Mouse (Mus musculus) ES-E14 (cell line): ENCODE data around the gene Tgfbr2. TPM values are rescaled to one million over a fixed set of nuclear protein-coding genes. Genes with fewer than 3 reads are reported as not detected.

Experiments
- DNase-seq: peaks from one replicate; pipeline ENCODE4 v3.0.0-alpha.2; 2013; ENCODE audit warnings: low read depth, low spot score
- H3K27ac ChIP-seq: 2 replicates; pipeline ENCODE4 v1.5.1; 2012; ENCODE audit warnings: low read depth, mild to moderate bottlenecking, low read length, moderate library complexity, mixed read lengths; ENCODE audit not compliant: poor library complexity, insufficient read depth, severe bottlenecking
- H3K36me3 ChIP-seq: 2 replicates; pipeline ENCODE4 v1.6.1; 2012; ENCODE audit warnings: mild to moderate bottlenecking, low read length, moderate library complexity, mixed read lengths; ENCODE audit not compliant: control insufficient read depth, poor library complexity, insufficient read depth, severe bottlenecking
- H3K4me1 ChIP-seq, 2 experiments: fragments of 150-350 bp in 1 of 2; sonication (generic) in 1 of 2; 2 replicates each; pipeline ENCODE4 v1.6.1; 2012; ENCODE audit warnings: low read length in 2 of 2, mild to moderate bottlenecking in 1 of 2, mixed read lengths in 1 of 2; ENCODE audit not compliant: control insufficient read depth in 2 of 2, insufficient read depth in 2 of 2, poor library complexity in 1 of 2
- H3K4me3 ChIP-seq, 2 experiments: fragments of 150-350 bp in 1 of 2; sonication (generic) in 1 of 2; 2 replicates each; pipeline ENCODE4 v1.5.1; 2012; ENCODE audit warnings: low read length in 2 of 2, low read depth in 1 of 2, mild to moderate bottlenecking in 1 of 2, mixed read lengths in 1 of 2; ENCODE audit not compliant: insufficient read depth in 1 of 2, poor library complexity in 1 of 2, severe bottlenecking in 1 of 2
- H3K9ac ChIP-seq: 2 replicates; pipeline ENCODE4 v1.6.1; 2012; ENCODE audit warnings: low read depth, mild to moderate bottlenecking, low read length, mixed read lengths; ENCODE audit not compliant: poor library complexity, insufficient read depth, severe bottlenecking
- H3K9me3 ChIP-seq: fragments of 150-350 bp; sonication (generic); 2 replicates; pipeline ENCODE4 v1.6.1; 2012; ENCODE audit warnings: low read depth, mild to moderate bottlenecking, low read length; ENCODE audit not compliant: control insufficient read depth, insufficient read depth
- CHD2 ChIP-seq: IDR thresholded peaks from 2 replicates; pipeline ENCODE4 v1.6.1; 2014; ENCODE audit warnings: mild to moderate bottlenecking, low read depth, low read length, inconsistent platforms
- HCFC1 ChIP-seq: IDR thresholded peaks from 2 replicates; pipeline ENCODE4 v1.6.1; 2012; ENCODE audit warnings: low read length, inconsistent platforms, borderline replicate concordance; ENCODE audit not compliant: insufficient read depth
- MAFK ChIP-seq: IDR thresholded peaks from 2 replicates; pipeline ENCODE4 v1.6.1; 2014; ENCODE audit warnings: mild to moderate bottlenecking, low read depth, low read length, inconsistent platforms; ENCODE audit not compliant: insufficient read depth
- ZC3H11A ChIP-seq: IDR thresholded peaks from 2 replicates; pipeline ENCODE4 v1.6.1; 2012; ENCODE audit warnings: low read depth, mild to moderate bottlenecking, inconsistent platforms, low read length, borderline replicate concordance
- ZNF384 ChIP-seq: IDR thresholded peaks from 2 replicates; pipeline ENCODE4 v1.6.1; 2012; ENCODE audit warnings: low read depth, low read length, inconsistent platforms
- in situ Hi-C, 2 experiments: fragments of 600-800 bp; cut with MboI; formaldehyde crosslinking; loops; one replicate each; pipeline ENCODE4 v1.15.1; 2025; ENCODE audit warnings: low sequenced_read_pairs in 2 of 2, inconsistent platforms in 1 of 2; ENCODE audit not compliant: unreplicated experiment in 2 of 2
- total RNA-seq: library from RNA; depleted of rRNA; stranded (reverse); fragments of 300-350 nt; gene quantifications from 2 replicates; pipeline ENCODE4 v1.2.3, GENCODE M21; 2012

Tgfbr2 gene
- total RNA-seq, 1 experiment: 5.1 TPM

DNA sequence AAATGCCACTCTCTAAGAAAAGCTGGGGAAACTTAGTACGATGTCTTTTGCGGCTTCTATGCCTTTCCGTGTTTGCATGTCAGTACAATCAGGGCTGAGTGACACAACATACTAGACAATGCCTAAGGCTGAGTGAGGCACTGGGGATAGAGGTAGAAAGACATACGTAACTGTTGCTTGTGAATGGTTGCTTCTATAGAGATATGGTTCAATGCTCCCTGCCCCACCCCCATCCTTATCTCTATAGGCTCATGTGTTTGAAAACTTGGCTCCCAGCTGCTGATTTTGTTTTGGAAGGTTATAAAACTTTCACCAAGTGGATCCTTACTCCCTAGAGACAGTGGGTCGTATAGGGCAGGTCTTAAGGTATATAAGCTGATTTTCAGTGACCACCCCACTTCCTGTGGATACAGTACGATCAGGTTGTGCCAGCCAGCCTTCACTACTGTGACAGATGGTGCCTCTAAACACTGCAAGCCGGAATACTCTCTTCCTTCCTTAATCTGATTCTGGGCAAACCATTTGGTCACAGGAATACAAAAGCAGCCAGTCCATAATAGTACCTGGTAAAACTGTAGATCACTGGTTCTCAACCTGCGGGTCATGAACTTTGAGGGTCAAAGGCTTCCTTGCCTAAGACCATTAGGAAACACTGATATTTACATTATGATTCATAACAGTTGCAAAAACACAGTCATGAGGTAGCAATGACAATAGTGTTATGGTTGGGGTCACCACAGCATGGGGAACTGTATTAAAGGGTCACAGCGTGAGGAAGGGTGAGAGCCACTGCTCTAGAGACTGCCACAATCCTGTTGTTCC is 63.8 kb downstream of the Tgfbr2 start:
- Histone ChIP-seq H3K36me3 (no peaks in the 10 kb centered on the region), H3K9ac (no peak overlapping the region), H3K4me3 (no peak overlapping the region), H3K27ac (no peak overlapping the region), H3K4me1 (no peaks in the 10 kb centered on the region), H3K9me3 (no peaks in the 10 kb centered on the region)
- in situ Hi-C loops: no loop called here
- no peak for TF ChIP-seq HCFC1
- TF ChIP-seq ZNF384: no peak
- TF ChIP-seq ZC3H11A: no peak
- TF ChIP-seq MAFK: no peak
- TF ChIP-seq CHD2: no peak
- no peak for DNase-seq

GRCm38 (mm10) chr9:116108729-116109128 is 66.4 kb downstream of the Tgfbr2 start:
- Histone ChIP-seq H3K4me1 (no peaks in the 10 kb centered on the region), H3K4me3 (no peak overlapping the region), H3K9me3 (no peaks in the 10 kb centered on the region), H3K9ac (no peak overlapping the region), H3K36me3 (no peaks in the 10 kb centered on the region), H3K27ac (no peak overlapping the region)
- no peak for DNase-seq
- TF ChIP-seq ZNF384: no peak
- TF ChIP-seq ZC3H11A: no peak
- no peak for TF ChIP-seq CHD2
- TF ChIP-seq HCFC1: no peak
- TF ChIP-seq MAFK: no peak
- in situ Hi-C loops: no loop called here

- Histone ChIP-seq H3K9me3 (no peaks in the 10 kb centered on the region), H3K9ac (no peak overlapping the region), H3K4me1 (no peaks in the 10 kb centered on the region), H3K36me3 (no peaks in the 10 kb centered on the region), H3K4me3 (no peak overlapping the region), H3K27ac (no peak overlapping the region)
- in situ Hi-C loops: no loop called here
- DNase-seq: no peak
- TF ChIP-seq HCFC1 (no peak), ZNF384 (no peak), CHD2 (no peak), ZC3H11A (no peak), MAFK (no peak)
Observed at GRCm38 (mm10) chr9:116104770-116105169, 70.4 kb downstream of the Tgfbr2 start.

DNA sequence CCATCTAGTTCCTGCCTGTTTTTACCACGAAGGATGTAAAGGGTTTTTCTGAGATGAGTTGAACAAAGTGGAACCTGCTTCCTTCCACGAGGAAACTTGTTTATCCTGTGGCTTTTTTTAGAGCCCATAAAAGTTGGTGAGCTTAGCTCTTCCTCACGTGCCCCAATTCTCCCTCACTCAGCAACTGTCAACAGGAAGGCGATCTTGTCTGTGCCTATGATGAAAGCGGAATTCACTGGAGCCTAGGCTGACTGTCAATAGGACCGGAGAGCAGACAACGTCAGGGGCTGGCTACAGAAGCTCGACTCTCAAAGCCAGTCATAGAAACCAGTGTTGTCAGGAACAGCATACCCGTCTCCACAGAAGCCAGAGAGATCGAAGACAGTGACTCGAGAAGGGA is 73.3 kb downstream of the Tgfbr2 start:
- DNase-seq: no peak
- no peak overlapping the region for H3K9ac ChIP-seq
- no peak overlapping the region for H3K27ac ChIP-seq
- H3K9me3 ChIP-seq: no peaks in the 10 kb centered on the region
- no peaks in the 10 kb centered on the region for H3K36me3 ChIP-seq
- H3K4me1 ChIP-seq: no peaks in the 10 kb centered on the region
- H3K4me3 ChIP-seq: no peak overlapping the region
- in situ Hi-C loops: no loop called here
- TF ChIP-seq MAFK: no peak
- no peak for TF ChIP-seq ZC3H11A
- no peak for TF ChIP-seq HCFC1
- TF ChIP-seq CHD2: no peak
- no peak for TF ChIP-seq ZNF384

- no peaks in the 10 kb centered on the region for H3K4me1 ChIP-seq
- TF ChIP-seq ZC3H11A (no peak), CHD2 (no peak), HCFC1 (no peak), ZNF384 (no peak), MAFK (no peak)
- H3K36me3 ChIP-seq: no peaks in the 10 kb centered on the region
- in situ Hi-C loops: no loop called here
- no peak overlapping the region for H3K27ac ChIP-seq
- no peaks in the 10 kb centered on the region for H3K9me3 ChIP-seq
- H3K9ac ChIP-seq: no peak overlapping the region
- no peak overlapping the region for H3K4me3 ChIP-seq
- DNase-seq: no peak
Observed at GRCm38 (mm10) chr9:116100015-116100414, 75.1 kb downstream of the Tgfbr2 start.
